9 mouse cellular contexts compared by ENCODE assay signal in the genomic region with DNA sequence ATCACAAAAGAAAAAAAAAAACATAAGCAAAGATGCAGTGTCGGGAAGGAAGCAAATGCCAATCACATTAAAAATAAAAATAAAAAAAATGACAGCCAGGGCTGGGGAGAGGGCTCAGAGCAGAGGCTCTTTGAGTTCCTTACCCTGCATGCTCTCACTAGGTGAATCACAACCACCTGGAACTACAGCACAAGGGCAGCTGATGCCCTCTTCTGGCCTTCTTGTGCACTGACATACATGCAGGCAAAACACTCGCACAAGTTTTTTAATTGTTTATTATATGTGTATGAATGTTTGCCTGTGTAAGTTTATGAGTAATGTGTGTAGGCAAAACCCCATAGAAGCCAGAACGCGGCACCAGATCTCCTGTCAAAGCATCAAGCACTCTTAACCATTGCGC. TPM values are rescaled to one million over a fixed set of nuclear protein-coding genes. Genes with fewer than 3 reads are reported as not detected.
DNase-seq lines count a peak whose midpoint lies in the region; ATAC-seq and TF ChIP-seq lines count a peak whose summit lies in the region.
"Had no signal": no experiment of that assay in that cellular context is flagged by ENCODE, and none has a peak within 500 bp of the region (broad histone marks: within the 10 kb centered on the region; RNA-seq: fewer than 3 reads in every experiment).

No protein-coding gene starts in this region.

- no peaks in the 10 kb centered on the region for H3K79me2 ChIP-seq in MEL (ENCODE audit: control insufficient read depth, insufficient read depth, low read length, poor library complexity)

- no peaks in the 10 kb centered on the region for H3K9me3 ChIP-seq in MEL (replicated peaks; ENCODE audit: insufficient read depth, low read length)
- no peaks in the 10 kb centered on the region for H3K9me3 ChIP-seq in forebrain, embryonic 15.5 days
- no peaks in the 10 kb centered on the region for H3K9me3 ChIP-seq in forebrain, embryonic 12.5 days
- H3K9me3 ChIP-seq: heart, embryonic 10.5 days had no signal

- DNase-seq in layer of hippocampus, adult 2 months (ENCODE audit: low spot score in 2 of 2) = no peak
- no peak for DNase-seq in layer of hippocampus, adult 18-20 months (ENCODE audit: low spot score in 2 of 2)
- DNase-seq in MEL (ENCODE audit: low read depth, low spot score) = peak; percentile 73
- peak; percentile 53 for DNase-seq in retina, postnatal 1 day
- DNase-seq in left cerebral cortex, postnatal 14 days (ENCODE audit: low spot score in 2 of 2) = no peak

- TF ChIP-seq EP300 in MEL (IDR thresholded peaks at IDR 0.05; ENCODE audit: low read depth in 1 of 2, low read length in 2 of 2) = no peak

- H3K27ac ChIP-seq in layer of hippocampus, adult 2 months = no peak overlapping the region
- H3K27ac ChIP-seq in MEL (ENCODE audit: control insufficient read depth, low read depth, low read length) = no peak overlapping the region
- no peak overlapping the region for H3K27ac ChIP-seq in forebrain, embryonic 15.5 days (replicated peaks)
- H3K27ac ChIP-seq in forebrain, embryonic 12.5 days = no peak overlapping the region
- H3K27ac ChIP-seq: heart, embryonic 10.5 days had no signal

- 69% methylated on average over 5 of the region's 5 CpGs for WGBS in forebrain, embryonic 15.5 days
- 68% methylated on average over 5 of the region's 5 CpGs for WGBS in forebrain, embryonic 12.5 days

- H3K4me1 ChIP-seq in MEL (ENCODE audit: control insufficient read depth in 1 of 2, insufficient read depth in 2 of 2, low read length in 2 of 2) = peaks cover 26 to 38% of the 10 kb centered on the region in 2 experiments
- no peaks in the 10 kb centered on the region for H3K4me1 ChIP-seq in forebrain, embryonic 15.5 days
- H3K4me1 ChIP-seq in forebrain, embryonic 12.5 days = peaks cover 7% of the 10 kb centered on the region

- TF ChIP-seq POLR2A in MEL (IDR thresholded peaks at IDR 0.05; ENCODE audit: control insufficient read depth in 1 of 2, insufficient read depth in 1 of 2, low read depth in 1 of 2, low read length in 2 of 2, poor library complexity in 1 of 2) = no peak

- TF ChIP-seq RAD21 in MEL (IDR thresholded peaks at IDR 0.05; ENCODE audit: low read depth, low read length) = peak; percentile 81

- peak; percentile 40; the same call in 1 of the 2 replicates for ATAC-seq in granulocyte monocyte progenitor cell, adult 5-6 weeks (replicated peaks; ENCODE audit: poor library complexity, severe bottlenecking)
- ATAC-seq in forebrain, embryonic 15.5 days (replicated peaks) = no peak
- ATAC-seq in forebrain, embryonic 12.5 days (ENCODE audit: low FRiP score) = no peak

- H3K4me2 ChIP-seq in forebrain, embryonic 15.5 days (replicated peaks) = no peak overlapping the region
- no peak overlapping the region for H3K4me2 ChIP-seq in forebrain, embryonic 12.5 days

- H3K9ac ChIP-seq in MEL (ENCODE audit: control insufficient read depth, low read depth, low read length, poor library complexity, severe bottlenecking) = no peak overlapping the region
- H3K9ac ChIP-seq in forebrain, embryonic 15.5 days (replicated peaks) = no peak overlapping the region
- H3K9ac ChIP-seq in forebrain, embryonic 12.5 days = no peak overlapping the region

- peaks cover 2 to 29% of the 10 kb centered on the region in 2 experiments; a peak in 2 of 4 replicates for H3K36me3 ChIP-seq in MEL (ENCODE audit: control insufficient read depth in 1 of 2, insufficient read depth in 2 of 2, low read length in 2 of 2)
- H3K36me3 ChIP-seq in forebrain, embryonic 15.5 days = peaks cover 19% of the 10 kb centered on the region
- H3K36me3 ChIP-seq in forebrain, embryonic 12.5 days (replicated peaks) = peaks cover 34% of the 10 kb centered on the region

- no peaks in the 10 kb centered on the region for H3K27me3 ChIP-seq in MEL (ENCODE audit: control insufficient read depth in 1 of 2, insufficient read depth in 2 of 2, low read length in 2 of 2)
- no peaks in the 10 kb centered on the region for H3K27me3 ChIP-seq in forebrain, embryonic 15.5 days
- no peaks in the 10 kb centered on the region for H3K27me3 ChIP-seq in forebrain, embryonic 12.5 days

- intact Hi-C loops in left cerebral cortex, postnatal 14 days (cut with DNase I) = no loop called here

- peak; percentile 82 for TF ChIP-seq CTCF in layer of hippocampus, adult 2 months (conservative IDR thresholded peaks at IDR 0.05)
- peak; percentile 70 to 81 (median 79) for TF ChIP-seq CTCF in MEL (IDR thresholded peaks at IDR 0.05 in 2 of 3, conservative IDR thresholded peaks at IDR 0.05 in 1 of 3; ENCODE audit: control insufficient read depth in 1 of 3, insufficient read depth in 1 of 3, low read depth in 2 of 3, low read length in 3 of 3, poor library complexity in 1 of 3, severe bottlenecking in 1 of 3)

- H3K4me3 ChIP-seq in layer of hippocampus, adult 2 months = no peak overlapping the region
- H3K4me3 ChIP-seq in MEL (ENCODE audit: control insufficient read depth in 1 of 2, insufficient read depth in 1 of 2, low read depth in 2 of 2, low read length in 2 of 2) = no peak overlapping the region
- H3K4me3 ChIP-seq in forebrain, embryonic 15.5 days = no peak overlapping the region
- H3K4me3 ChIP-seq in forebrain, embryonic 12.5 days (replicated peaks) = no peak overlapping the region
- H3K4me3 ChIP-seq: heart, embryonic 10.5 days had no signal

RNA-seq across cellular contexts. Expression of a gene that starts 11.3 kb away (rescaled TPM):
- total RNA-seq in layer of hippocampus, adult 2 months (2021) = 10 to 100 TPM; 39.4 to 39.7 TPM
- total RNA-seq in layer of hippocampus, adult 18-20 months (2021) = 10 to 100 TPM; 44.2 to 47.1 TPM
- 26.8 and 33.7 TPM in 2 replicates for total RNA-seq in MEL (2012; rRNA removed)
- 10 to 100 TPM in 1 of 2 experiments, not detected in 1; 48.6 TPM for polyA plus RNA-seq in MEL (2012; ENCODE audit: insufficient read depth in 1 of 2, insufficient read length in 2 of 2, low read depth in 1 of 2, low replicate concordance in 2 of 2, missing spikeins in 1 of 2)
- total RNA-seq in granulocyte monocyte progenitor cell, adult 5-6 weeks (2014; fragmentation: Nextera tagmentation) = 62.1 and 116 TPM in 2 replicates
- total RNA-seq in granulocyte monocyte progenitor cell, adult 5-6 weeks (2017) = 68.2 and 68.6 TPM in 2 replicates
- total RNA-seq in left cerebral cortex, postnatal 14 days (2021) = 10 to 100 TPM; 34.0 to 39.0 TPM
- 50.9 and 56.7 TPM in 2 replicates for polyA plus RNA-seq in forebrain, embryonic 15.5 days (2015; fragmentation: Nextera tagmentation; extraction: Ambion mirVana)
- 38.1 and 45.0 TPM in 2 replicates for polyA plus RNA-seq in forebrain, embryonic 12.5 days (2016; fragmentation: Nextera tagmentation; extraction: Ambion mirVana)

RNA-seq across cellular contexts. Expression of a gene that starts 14.4 kb away (rescaled TPM):
- 10 to 100 TPM; 35.2 to 36.1 TPM for total RNA-seq in layer of hippocampus, adult 2 months (2021)
- 10 to 100 TPM; 34.6 to 36.9 TPM for total RNA-seq in layer of hippocampus, adult 18-20 months (2021)
- 48.5 and 48.7 TPM in 2 replicates for total RNA-seq in MEL (2012; rRNA removed)
- 10 to 100 TPM in 1 of 2 experiments, not detected in 1; 66.5 TPM for polyA plus RNA-seq in MEL (2012; ENCODE audit: insufficient read depth in 1 of 2, insufficient read length in 2 of 2, low read depth in 1 of 2, low replicate concordance in 2 of 2, missing spikeins in 1 of 2)
- total RNA-seq in granulocyte monocyte progenitor cell, adult 5-6 weeks (2014; fragmentation: Nextera tagmentation) = 51.5 and 61.2 TPM in 2 replicates
- 36.6 and 40.8 TPM in 2 replicates for total RNA-seq in granulocyte monocyte progenitor cell, adult 5-6 weeks (2017)
- total RNA-seq in left cerebral cortex, postnatal 14 days (2021) = 10 to 100 TPM; 28.3 to 30.9 TPM
- polyA plus RNA-seq in forebrain, embryonic 15.5 days (2015; fragmentation: Nextera tagmentation; extraction: Ambion mirVana) = 61.3 and 66.6 TPM in 2 replicates
- polyA plus RNA-seq in forebrain, embryonic 12.5 days (2016; fragmentation: Nextera tagmentation; extraction: Ambion mirVana) = 52.3 and 55.8 TPM in 2 replicates

RNA-seq across cellular contexts. Expression of a gene that starts 31.7 kb away (rescaled TPM):
- total RNA-seq in layer of hippocampus, adult 2 months (2021) = 10 to 100 TPM; 22.6 to 23.8 TPM
- total RNA-seq in layer of hippocampus, adult 18-20 months (2021) = 10 to 100 TPM; 19.6 to 20.9 TPM
- total RNA-seq in MEL (2012; rRNA removed) = 23.3 and 24.5 TPM in 2 replicates
- polyA plus RNA-seq in MEL (2012; ENCODE audit: insufficient read depth in 1 of 2, insufficient read length in 2 of 2, low read depth in 1 of 2, low replicate concordance in 2 of 2, missing spikeins in 1 of 2) = 10 to 100 TPM in 1 of 2 experiments, not detected in 1; 31.2 TPM
- total RNA-seq in granulocyte monocyte progenitor cell, adult 5-6 weeks (2014; fragmentation: Nextera tagmentation) = 6.3 and 11.1 TPM in 2 replicates
- 5.0 and 5.3 TPM in 2 replicates for total RNA-seq in granulocyte monocyte progenitor cell, adult 5-6 weeks (2017)
- total RNA-seq in left cerebral cortex, postnatal 14 days (2021) = 10 to 100 TPM; 26.2 to 31.6 TPM
- polyA plus RNA-seq in forebrain, embryonic 15.5 days (2015; fragmentation: Nextera tagmentation; extraction: Ambion mirVana) = 35.2 and 35.6 TPM in 2 replicates
- 28.3 and 30.9 TPM in 2 replicates for polyA plus RNA-seq in forebrain, embryonic 12.5 days (2016; fragmentation: Nextera tagmentation; extraction: Ambion mirVana)

RNA-seq across cellular contexts. Expression of a gene that starts 36.6 kb away (rescaled TPM):
- total RNA-seq in layer of hippocampus, adult 2 months (2021) = under 1 TPM in 1 of 2 experiments, not detected in 1; 0.12 TPM
- under 1 TPM in 1 of 2 experiments, not detected in 1; 0.08 TPM for total RNA-seq in layer of hippocampus, adult 18-20 months (2021)
- total RNA-seq in MEL (2012; rRNA removed) = 9.8 and 10.2 TPM in 2 replicates
- 1 to 10 TPM in 1 of 2 experiments, not detected in 1; 6.8 TPM for polyA plus RNA-seq in MEL (2012; ENCODE audit: insufficient read depth in 1 of 2, insufficient read length in 2 of 2, low read depth in 1 of 2, low replicate concordance in 2 of 2, missing spikeins in 1 of 2)
- total RNA-seq in granulocyte monocyte progenitor cell, adult 5-6 weeks (2014; fragmentation: Nextera tagmentation) = 4.5 and 6.0 TPM in 2 replicates
- 4.0 and 5.1 TPM in 2 replicates for total RNA-seq in granulocyte monocyte progenitor cell, adult 5-6 weeks (2017)
- total RNA-seq in left cerebral cortex, postnatal 14 days (2021) = under 1 TPM in 1 of 2 experiments, not detected in 1; 0.09 TPM
- polyA plus RNA-seq in forebrain, embryonic 15.5 days (2015; fragmentation: Nextera tagmentation; extraction: Ambion mirVana) = 0.08 and 0.13 TPM in 2 replicates
- polyA plus RNA-seq in forebrain, embryonic 12.5 days (2016; fragmentation: Nextera tagmentation; extraction: Ambion mirVana) = 0.32 and 0.36 TPM in 2 replicates

RNA-seq across cellular contexts. Expression of a gene that starts 40.6 kb away (rescaled TPM):
- 100 to 1,000 TPM in 1 of 2 experiments, 10 to 100 TPM in 1; 95.3 to 103 TPM for total RNA-seq in layer of hippocampus, adult 2 months (2021)
- 100 to 1,000 TPM in 1 of 2 experiments, 10 to 100 TPM in 1; 99.7 to 102 TPM for total RNA-seq in layer of hippocampus, adult 18-20 months (2021)
- 53.8 and 65.1 TPM in 2 replicates for total RNA-seq in MEL (2012; rRNA removed)
- polyA plus RNA-seq in MEL (2012; ENCODE audit: insufficient read depth in 1 of 2, insufficient read length in 2 of 2, low read depth in 1 of 2, low replicate concordance in 2 of 2, missing spikeins in 1 of 2) = 10 to 100 TPM in 1 of 2 experiments, not detected in 1; 95.6 TPM
- 28.6 and 60.0 TPM in 2 replicates for total RNA-seq in granulocyte monocyte progenitor cell, adult 5-6 weeks (2014; fragmentation: Nextera tagmentation)
- 19.4 and 20.4 TPM in 2 replicates for total RNA-seq in granulocyte monocyte progenitor cell, adult 5-6 weeks (2017)
- 10 to 100 TPM; 82.2 to 91.6 TPM for total RNA-seq in left cerebral cortex, postnatal 14 days (2021)
- polyA plus RNA-seq in forebrain, embryonic 15.5 days (2015; fragmentation: Nextera tagmentation; extraction: Ambion mirVana) = 180 and 188 TPM in 2 replicates
- 153 and 161 TPM in 2 replicates for polyA plus RNA-seq in forebrain, embryonic 12.5 days (2016; fragmentation: Nextera tagmentation; extraction: Ambion mirVana)

Comparison
In these comparisons a context has a peak if more than half of its experiments do, and no peak if none do; other contexts are left out.
1. DNase-seq: peak in MEL (single experiment) and retina, postnatal 1 day (single experiment); none in layer of hippocampus, adult 2 months (0 of 2), layer of hippocampus, adult 18-20 months (0 of 2) and left cerebral cortex, postnatal 14 days (0 of 2).